Mouse (Mus musculus): ENCODE data around the gene Auts2. TPM values are rescaled to one million over a fixed set of nuclear protein-coding genes. Genes with fewer than 3 reads are reported as not detected.
A peak's percentile ranks its signal among the peaks of the same experiment; 100 is the strongest.

Gene Auts2
- total and polyA plus RNA-seq, 3 experiments = 16.9 to 35.7 (median 28.1) TPM

DNA sequence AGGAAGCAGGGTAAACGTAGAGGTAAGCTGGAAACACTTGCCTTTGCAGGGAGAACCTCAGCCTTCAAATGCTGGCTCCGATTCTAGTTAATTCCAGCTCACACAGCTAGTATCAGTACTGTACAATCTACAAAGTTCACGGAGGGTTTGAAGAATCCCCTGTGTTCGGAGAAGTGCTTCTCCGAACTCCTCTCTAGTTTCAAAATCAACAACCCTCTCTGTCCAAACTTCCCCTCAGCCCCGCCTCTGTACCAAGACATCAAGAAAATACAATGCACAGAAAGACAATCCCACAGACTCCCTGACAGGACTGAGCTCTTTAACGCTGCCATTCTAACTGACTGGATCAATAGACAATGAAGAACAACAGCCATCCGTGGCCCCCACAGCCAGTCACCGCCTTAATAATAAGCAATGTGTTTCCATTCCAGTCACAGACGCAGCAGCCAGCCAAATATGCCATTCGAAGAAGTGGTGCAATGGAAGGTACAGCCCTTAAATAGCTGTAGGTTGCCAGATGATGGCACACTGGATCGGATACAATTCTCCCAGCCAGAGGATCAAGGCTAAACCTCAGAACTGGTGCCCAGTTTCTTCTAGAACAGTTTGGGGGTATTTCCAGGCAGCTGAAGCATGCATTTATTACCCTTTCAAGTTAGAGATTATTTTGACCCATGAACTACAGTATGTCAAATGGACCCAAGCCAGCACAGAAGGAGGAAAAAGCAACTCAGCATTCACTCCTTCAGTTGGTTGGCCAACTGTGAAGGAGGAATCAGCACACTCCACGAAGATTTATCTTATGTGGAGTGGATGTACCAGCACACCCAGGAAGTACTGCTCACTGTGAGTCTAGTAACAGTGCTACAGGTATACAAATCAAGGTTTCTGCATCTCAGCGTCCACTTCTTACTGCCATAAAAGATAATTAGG, 151.0 kb downstream of the Auts2 start:
- intact Hi-C loops (cut with DNase I) = loop anchor here (5.0 kb wide), 1 partner anchor 150 kb away; the partner anchor contains the start of gene Auts2
- no peak for TF ChIP-seq CTCF (IDR thresholded peaks at IDR 0.05)
- no peak for TF ChIP-seq POLR2A (IDR thresholded peaks at IDR 0.05; ENCODE audit: insufficient read depth, low read depth, low read length)
- no peak for TF ChIP-seq EP300 (IDR thresholded peaks at IDR 0.05; ENCODE audit: insufficient read depth, low read depth, low read length)
- no peaks in the 10 kb centered on the region for H3K27me3 ChIP-seq (ENCODE audit: control insufficient read depth, insufficient read depth, low read length)
- no peak overlapping the region for H3K4me3 ChIP-seq
- 57% methylated on average over 14 of the region's 14 CpGs for WGBS
- H3K4me1 ChIP-seq (ENCODE audit: control insufficient read depth, insufficient read depth, low read length) = peaks cover 2% of the 10 kb centered on the region
- DNase-seq = no peak
- H3K36me3 ChIP-seq (ENCODE audit: control insufficient read depth, insufficient read depth, low read length) = no peaks in the 10 kb centered on the region; the same call in 1 of the 2 replicates
- no peaks in the 10 kb centered on the region; the same call in 1 of the 2 replicates for H3K79me2 ChIP-seq (replicated peaks; ENCODE audit: control insufficient read depth, insufficient read depth, low read length)
- H3K9ac ChIP-seq (ENCODE audit: low read depth, low read length) = no peak overlapping the region
- H3K27ac ChIP-seq = no peak overlapping the region

DNA sequence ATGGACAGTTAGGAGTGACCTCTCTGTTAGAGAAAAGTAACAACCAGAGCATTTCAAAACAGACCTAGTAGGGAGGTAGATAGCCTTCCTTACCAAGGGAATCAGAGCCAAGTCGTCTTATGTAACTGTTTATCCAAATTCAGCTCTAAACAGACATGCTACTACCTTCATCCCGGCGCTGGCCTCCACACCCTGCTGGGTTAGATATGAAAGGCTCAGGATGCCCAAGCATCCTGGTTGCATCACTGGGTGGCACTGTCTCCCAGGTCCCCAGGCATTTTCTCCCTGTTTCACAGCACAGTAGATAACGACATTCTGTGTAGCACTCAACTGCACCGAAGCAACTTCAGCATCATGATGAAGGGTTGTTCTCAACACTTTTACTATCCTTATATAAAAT, 154.4 kb downstream of the Auts2 start:
- 72% methylated on average over 5 of the region's 5 CpGs for WGBS
- H3K79me2 ChIP-seq (replicated peaks; ENCODE audit: control insufficient read depth, insufficient read depth, low read length) = no peaks in the 10 kb centered on the region; the same call in 1 of the 2 replicates
- no peaks in the 10 kb centered on the region for H3K27me3 ChIP-seq (ENCODE audit: control insufficient read depth, insufficient read depth, low read length)
- no peak for DNase-seq
- intact Hi-C loops (cut with DNase I) = no loop called here
- H3K36me3 ChIP-seq (ENCODE audit: control insufficient read depth, insufficient read depth, low read length) = no peaks in the 10 kb centered on the region
- no peak overlapping the region for H3K9ac ChIP-seq (ENCODE audit: low read depth, low read length)
- H3K4me3 ChIP-seq = no peak overlapping the region
- H3K27ac ChIP-seq = no peak overlapping the region
- no peaks in the 10 kb centered on the region for H3K4me1 ChIP-seq (ENCODE audit: control insufficient read depth, insufficient read depth, low read length)
- TF ChIP-seq EP300 (IDR thresholded peaks at IDR 0.05; ENCODE audit: insufficient read depth, low read depth, low read length) (no peak), CTCF (IDR thresholded peaks at IDR 0.05) (peak; percentile 39), POLR2A (IDR thresholded peaks at IDR 0.05; ENCODE audit: insufficient read depth, low read depth, low read length) (no peak)

DNA sequence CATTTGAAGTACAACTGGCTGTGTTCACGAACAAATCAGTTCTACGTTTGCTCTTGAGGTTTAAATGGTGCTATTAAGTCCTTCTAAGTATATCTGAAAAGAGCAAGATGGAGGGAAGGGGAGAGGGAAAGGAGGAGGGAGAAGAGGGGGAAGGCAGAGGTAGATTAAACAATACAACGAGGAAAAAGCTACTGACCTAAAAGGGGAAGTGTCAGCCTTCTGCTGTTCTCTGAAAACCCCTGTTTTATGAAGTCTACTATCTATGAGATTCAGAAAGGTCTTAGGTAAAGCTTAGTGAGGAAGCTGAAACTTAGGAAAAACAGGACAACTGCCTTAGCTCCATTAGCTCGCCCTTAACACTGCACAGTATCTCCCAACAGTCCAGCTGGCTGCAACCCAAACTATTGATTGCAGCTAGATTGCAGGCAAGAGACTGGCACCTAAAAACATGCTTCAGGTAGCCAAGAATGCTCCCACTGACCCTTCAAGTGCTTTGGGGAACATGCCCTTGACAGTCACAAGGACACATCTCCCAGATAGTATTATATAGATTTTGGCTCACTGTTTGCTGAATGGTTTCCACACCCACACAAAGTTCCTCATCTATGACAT, 157.8 kb downstream of the Auts2 start:
- DNase-seq = no peak
- intact Hi-C loops (cut with DNase I) = no loop called here
- no peaks in the 10 kb centered on the region for H3K36me3 ChIP-seq (ENCODE audit: control insufficient read depth, insufficient read depth, low read length)
- H3K4me3 ChIP-seq = no peak overlapping the region
- H3K79me2 ChIP-seq (replicated peaks; ENCODE audit: control insufficient read depth, insufficient read depth, low read length) = no peaks in the 10 kb centered on the region
- no peaks in the 10 kb centered on the region; the same call in 1 of the 2 replicates for H3K4me1 ChIP-seq (ENCODE audit: control insufficient read depth, insufficient read depth, low read length)
- no peak overlapping the region for H3K27ac ChIP-seq
- H3K27me3 ChIP-seq (ENCODE audit: control insufficient read depth, insufficient read depth, low read length) = no peaks in the 10 kb centered on the region
- H3K9ac ChIP-seq (ENCODE audit: low read depth, low read length) = no peak overlapping the region
- 70% methylated on average over 4 of the region's 4 CpGs for WGBS
- no peak for TF ChIP-seq CTCF (IDR thresholded peaks at IDR 0.05)
- no peak for TF ChIP-seq EP300 (IDR thresholded peaks at IDR 0.05; ENCODE audit: insufficient read depth, low read depth, low read length)

DNA sequence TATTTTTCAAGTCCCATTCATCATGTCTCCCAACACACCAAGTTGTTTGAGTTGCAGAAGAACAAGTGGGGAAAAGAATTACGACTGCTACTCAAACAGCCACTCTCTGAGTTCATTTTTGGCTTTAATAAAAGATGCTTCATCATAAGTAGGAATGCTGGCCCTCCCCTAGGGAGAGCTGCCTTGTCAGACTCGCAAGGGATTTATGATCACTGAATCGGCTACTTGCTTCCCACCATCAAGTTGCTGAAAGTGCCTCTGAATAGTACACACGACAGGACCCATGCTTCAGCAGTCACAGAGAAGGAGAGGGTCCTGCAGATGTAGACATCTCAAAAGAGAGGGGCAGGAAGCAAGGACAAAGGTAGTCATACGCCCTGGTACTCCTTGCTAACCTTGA, 162.9 kb downstream of the Auts2 start:
- TF ChIP-seq POLR2A (IDR thresholded peaks at IDR 0.05; ENCODE audit: insufficient read depth, low read depth, low read length) = no peak
- no peak for TF ChIP-seq CTCF (IDR thresholded peaks at IDR 0.05)
- no peak for TF ChIP-seq EP300 (IDR thresholded peaks at IDR 0.05; ENCODE audit: insufficient read depth, low read depth, low read length)
- no peak for DNase-seq
- 69% methylated on average over 5 of the region's 5 CpGs for WGBS

DNA sequence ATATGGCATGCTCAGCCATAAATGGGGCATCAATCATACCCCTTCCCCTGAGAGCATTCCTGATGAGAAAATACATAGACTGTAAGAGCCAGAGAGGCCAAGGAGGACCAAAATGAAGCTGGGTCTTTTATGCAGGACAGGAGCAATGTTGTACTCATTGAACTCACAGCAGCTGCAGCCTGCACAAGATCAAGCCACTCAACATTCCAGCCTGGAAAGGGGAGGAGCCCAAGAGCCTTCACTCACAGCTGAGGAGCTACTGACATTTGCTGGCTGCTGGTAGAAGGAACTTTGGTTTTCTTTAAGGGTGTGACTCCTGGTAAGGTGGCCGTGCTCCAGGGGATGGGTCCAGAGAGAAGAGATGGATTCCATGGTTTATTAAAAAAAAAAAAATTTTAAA, 164.2 kb downstream of the Auts2 start:
- Histone ChIP-seq H3K9ac (ENCODE audit: low read depth, low read length) (no peak overlapping the region), H3K36me3 (ENCODE audit: control insufficient read depth, insufficient read depth, low read length) (no peaks in the 10 kb centered on the region), H3K27ac (no peak overlapping the region), H3K27me3 (ENCODE audit: control insufficient read depth, insufficient read depth, low read length) (no peaks in the 10 kb centered on the region), H3K4me3 (no peak overlapping the region), H3K4me1 (ENCODE audit: control insufficient read depth, insufficient read depth, low read length) (no peaks in the 10 kb centered on the region; the same call in 1 of the 2 replicates), H3K79me2 (replicated peaks; ENCODE audit: control insufficient read depth, insufficient read depth, low read length) (no peaks in the 10 kb centered on the region)
- no peak for TF ChIP-seq POLR2A (IDR thresholded peaks at IDR 0.05; ENCODE audit: insufficient read depth, low read depth, low read length)
- no peak for TF ChIP-seq CTCF (IDR thresholded peaks at IDR 0.05)
- TF ChIP-seq EP300 (IDR thresholded peaks at IDR 0.05; ENCODE audit: insufficient read depth, low read depth, low read length) = no peak
- no peak for DNase-seq
- intact Hi-C loops (cut with DNase I) = no loop called here
- 82% methylated on average over 1 of the region's 1 CpGs for WGBS

More for the DNA sequence above, 162.9 kb downstream of the Auts2 start:
- Histone ChIP-seq H3K27me3 (ENCODE audit: control insufficient read depth, insufficient read depth, low read length) (no peaks in the 10 kb centered on the region), H3K27ac (no peak overlapping the region), H3K9ac (ENCODE audit: low read depth, low read length) (no peak overlapping the region), H3K4me3 (no peak overlapping the region), H3K4me1 (ENCODE audit: control insufficient read depth, insufficient read depth, low read length) (no peaks in the 10 kb centered on the region; the same call in 1 of the 2 replicates), H3K36me3 (ENCODE audit: control insufficient read depth, insufficient read depth, low read length) (no peaks in the 10 kb centered on the region), H3K79me2 (replicated peaks; ENCODE audit: control insufficient read depth, insufficient read depth, low read length) (no peaks in the 10 kb centered on the region)
- intact Hi-C loops (cut with DNase I) = no loop called here

DNA sequence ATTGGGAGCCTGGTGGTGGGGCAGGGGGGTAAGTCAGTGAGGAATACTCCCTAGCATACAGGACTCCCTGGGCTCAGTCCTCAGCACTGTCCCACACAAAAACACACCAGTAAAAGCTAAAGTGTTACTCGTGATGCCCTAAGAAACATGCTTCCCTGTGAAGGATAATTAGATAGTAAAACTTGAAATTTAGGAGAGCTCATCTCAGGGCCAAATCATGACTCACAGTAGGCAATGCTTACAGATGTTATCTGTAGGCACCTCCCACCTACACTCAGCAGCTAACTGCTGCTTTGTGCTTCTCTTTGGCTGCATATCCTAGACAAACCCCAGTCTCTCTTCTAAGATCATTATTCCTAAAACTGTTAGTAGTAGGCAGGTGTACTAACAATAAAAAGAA, 168.0 kb downstream of the Auts2 start:
- no peak for DNase-seq
- Histone ChIP-seq H3K9ac (ENCODE audit: low read depth, low read length) (no peak overlapping the region), H3K4me3 (no peak overlapping the region), H3K27ac (no peak overlapping the region), H3K36me3 (ENCODE audit: control insufficient read depth, insufficient read depth, low read length) (no peaks in the 10 kb centered on the region), H3K79me2 (replicated peaks; ENCODE audit: control insufficient read depth, insufficient read depth, low read length) (no peaks in the 10 kb centered on the region), H3K4me1 (ENCODE audit: control insufficient read depth, insufficient read depth, low read length) (peaks cover 1% of the 10 kb centered on the region; the same call in 1 of the 2 replicates), H3K27me3 (ENCODE audit: control insufficient read depth, insufficient read depth, low read length) (no peaks in the 10 kb centered on the region)
- TF ChIP-seq POLR2A (IDR thresholded peaks at IDR 0.05; ENCODE audit: insufficient read depth, low read depth, low read length) = no peak
- no peak for TF ChIP-seq EP300 (IDR thresholded peaks at IDR 0.05; ENCODE audit: insufficient read depth, low read depth, low read length)
- no peak for TF ChIP-seq CTCF (IDR thresholded peaks at IDR 0.05)
- intact Hi-C loops (cut with DNase I) = no loop called here
- 70% methylated on average over 1 of the region's 1 CpGs for WGBS

Data from heart, adult 2 months (tissue).